Mouse (Mus musculus): ENCODE data around the gene Asic1. TPM values are rescaled to one million over a fixed set of nuclear protein-coding genes. Genes with fewer than 3 reads are reported as not detected.

Gene Asic1
- polyA plus RNA-seq, 1 experiment from 2014 or later, result 1.5 TPM

DNA sequence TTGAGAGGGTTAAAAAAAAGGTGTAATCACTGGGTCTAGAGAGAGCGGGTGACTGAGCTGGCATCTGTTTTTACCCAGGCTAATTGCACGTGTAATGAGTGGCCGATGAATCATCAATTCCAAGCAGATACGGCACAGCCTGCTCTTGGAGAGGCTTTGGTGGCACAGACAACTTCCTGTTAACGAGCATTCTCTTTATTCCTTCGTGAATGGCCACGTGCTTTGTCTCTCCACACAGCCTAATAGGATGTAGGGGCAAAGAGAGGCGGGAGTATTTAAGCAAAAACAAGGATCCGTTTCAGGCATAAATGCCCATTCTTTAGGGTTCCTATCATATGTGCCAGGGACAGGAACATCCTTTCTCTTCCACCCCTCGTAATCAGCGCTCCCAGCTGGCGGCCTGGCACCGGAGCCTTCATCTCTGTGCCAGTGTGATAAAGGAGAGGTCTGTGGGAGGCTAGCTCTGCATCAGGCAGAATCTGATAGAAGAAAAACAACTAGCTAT, 45.2 kb downstream of the Asic1 start:
- Histone ChIP-seq H3K9me3 (ENCODE audit: control insufficient read depth, low read depth, low read length) (no peaks in the 10 kb centered on the region), H3K36me3 (ENCODE audit: control insufficient read depth, insufficient read depth, low read length) (peaks cover 41% of the 10 kb centered on the region), H3K4me2 (replicated peaks; ENCODE audit: low read depth, low read length) (no peak overlapping the region), H3K9ac (replicated peaks; ENCODE audit: low read depth, low read length) (no peak overlapping the region), H3K27ac (ENCODE audit: low read length) (no peak overlapping the region; the same call in 1 of the 2 replicates), H3K27me3 (ENCODE audit: control insufficient read depth, insufficient read depth, low read length) (no peaks in the 10 kb centered on the region), H3K4me1 (ENCODE audit: control insufficient read depth, insufficient read depth, low read length) (0 out of 2 replicates have a peak, but pooled peaks cover 4% of the 10 kb centered on the region), H3K4me3 (ENCODE audit: low read depth, low read length) (no peak overlapping the region)
- WGBS, result 82% methylated on average over 13 of the region's 13 CpGs
- no peak for ATAC-seq (ENCODE audit: insufficient number of reproducible peaks, insufficient read depth, low FRiP score, low read depth)

DNA sequence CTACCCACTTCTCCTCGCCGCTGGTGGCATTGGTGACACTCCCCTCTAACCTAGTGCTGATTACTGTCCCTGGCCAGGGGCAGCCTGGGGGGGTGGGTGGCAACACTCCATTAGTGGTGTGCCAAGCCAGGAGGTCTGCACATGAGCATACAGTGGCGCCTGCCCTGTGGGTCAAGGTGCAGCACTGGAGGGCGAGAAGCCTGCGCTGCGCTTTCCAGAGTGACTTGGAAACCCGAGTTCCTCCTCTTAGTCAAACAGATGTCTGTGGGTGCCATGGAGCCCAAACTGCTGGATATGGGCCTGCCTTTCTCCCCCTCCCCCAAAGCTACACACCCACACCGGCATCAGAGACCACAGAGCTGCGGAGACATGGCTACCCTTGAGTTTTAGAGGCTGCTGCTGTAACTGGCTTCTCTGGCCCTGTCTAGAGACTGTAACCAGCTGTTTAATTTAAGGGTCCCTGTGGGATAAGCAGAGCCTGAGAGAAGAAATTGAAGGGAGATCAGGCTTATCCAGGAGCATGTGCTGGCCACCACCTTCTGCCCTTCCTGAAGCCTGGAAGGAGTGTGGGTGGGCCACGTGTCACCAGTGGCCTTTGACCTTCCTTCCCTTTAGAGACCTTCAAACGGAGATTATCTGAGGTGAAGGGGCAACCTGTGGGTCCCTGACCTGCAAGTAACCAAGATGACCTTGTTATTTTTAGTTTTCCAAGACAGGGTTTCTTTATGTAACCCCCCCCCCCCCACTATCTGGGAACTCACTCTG, 46.0 kb downstream of the Asic1 start:
- H3K4me3 ChIP-seq (ENCODE audit: low read depth, low read length), result no peak overlapping the region
- H3K9me3 ChIP-seq (ENCODE audit: control insufficient read depth, low read depth, low read length), result no peaks in the 10 kb centered on the region
- 67% methylated on average over 11 of the region's 11 CpGs for WGBS
- H3K9ac ChIP-seq (replicated peaks; ENCODE audit: low read depth, low read length), result no peak overlapping the region
- H3K4me2 ChIP-seq (replicated peaks; ENCODE audit: low read depth, low read length), result no peak overlapping the region
- no peak overlapping the region; the same call in 1 of the 2 replicates for H3K27ac ChIP-seq (ENCODE audit: low read length)
- H3K4me1 ChIP-seq (ENCODE audit: control insufficient read depth, insufficient read depth, low read length), result 0 out of 2 replicates have a peak, but pooled peaks cover 4% of the 10 kb centered on the region
- peaks cover 33% of the 10 kb centered on the region for H3K36me3 ChIP-seq (ENCODE audit: control insufficient read depth, insufficient read depth, low read length)
- no peak for ATAC-seq (ENCODE audit: insufficient number of reproducible peaks, insufficient read depth, low FRiP score, low read depth)
- H3K27me3 ChIP-seq (ENCODE audit: control insufficient read depth, insufficient read depth, low read length), result no peaks in the 10 kb centered on the region

- ATAC-seq (ENCODE audit: insufficient number of reproducible peaks, insufficient read depth, low FRiP score, low read depth), result no peak
- Histone ChIP-seq H3K4me3 (ENCODE audit: low read depth, low read length) (no peak overlapping the region), H3K36me3 (ENCODE audit: control insufficient read depth, insufficient read depth, low read length) (peaks cover 27% of the 10 kb centered on the region), H3K27me3 (ENCODE audit: control insufficient read depth, insufficient read depth, low read length) (no peaks in the 10 kb centered on the region), H3K9ac (replicated peaks; ENCODE audit: low read depth, low read length) (no peak overlapping the region), H3K27ac (ENCODE audit: low read length) (no peak overlapping the region), H3K4me1 (ENCODE audit: control insufficient read depth, insufficient read depth, low read length) (0 out of 2 replicates have a peak, but pooled peaks cover 4% of the 10 kb centered on the region), H3K9me3 (ENCODE audit: control insufficient read depth, low read depth, low read length) (no peaks in the 10 kb centered on the region), H3K4me2 (replicated peaks; ENCODE audit: low read depth, low read length) (no peak overlapping the region)
- WGBS, result 90% methylated on average over 12 of the region's 12 CpGs
Observed at GRCm38 (mm10) chr15:99716814-99717213, 46.6 kb downstream of the Asic1 start.

DNA sequence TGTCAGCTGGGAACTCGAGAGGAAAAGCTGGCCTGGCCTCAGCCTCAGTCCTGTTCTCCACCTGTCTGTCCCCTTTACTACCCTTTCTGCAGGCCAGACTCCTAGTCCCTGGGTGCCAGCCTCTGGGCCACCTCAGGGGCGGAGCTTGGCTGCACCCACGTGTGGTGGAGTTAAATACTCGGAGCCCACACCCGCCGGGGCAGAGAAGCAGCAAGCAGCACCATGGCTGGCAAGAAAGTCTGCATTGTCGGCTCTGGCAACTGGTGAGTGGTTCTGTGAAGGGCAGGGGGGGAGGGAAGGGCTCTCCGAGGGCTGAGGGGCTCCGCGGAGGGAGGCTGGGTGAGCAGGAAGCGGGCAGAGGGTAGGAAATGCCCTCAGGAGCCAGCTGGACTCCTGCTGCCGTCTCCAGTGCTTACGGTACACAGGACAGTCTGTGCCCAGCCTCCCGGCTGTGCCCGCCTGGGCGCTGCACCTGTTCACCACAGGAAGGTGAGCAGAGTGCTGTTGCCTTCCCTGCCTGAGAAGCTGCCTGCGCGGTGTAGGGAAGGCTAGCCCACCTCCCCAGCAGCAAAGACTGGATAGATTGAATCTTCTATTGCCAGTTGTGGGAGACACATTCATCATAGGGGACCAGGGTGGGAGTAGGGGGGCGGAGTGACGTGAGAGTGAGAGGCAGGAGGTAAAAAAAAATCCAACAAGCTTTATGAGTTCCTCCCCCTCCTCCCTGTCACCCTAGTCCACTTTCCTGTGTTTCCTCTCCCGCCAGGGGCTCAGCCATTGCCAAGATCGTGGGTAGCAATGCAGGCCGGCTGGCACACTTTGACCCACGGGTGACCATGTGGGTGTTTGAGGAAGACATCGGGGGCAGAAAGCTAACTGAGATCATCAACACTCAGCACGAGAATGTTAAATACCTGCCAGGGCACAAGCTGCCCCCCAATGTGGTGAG, 47.5 kb downstream of the Asic1 start, which contains the start of gene Gpd1:
TSS of gene Gpd1 (plus strand) at position 130 of the 949 bp plus-strand sequence.
- H3K4me3 ChIP-seq (ENCODE audit: low read depth, low read length), result no peak within 1 kb of the TSS

DNA sequence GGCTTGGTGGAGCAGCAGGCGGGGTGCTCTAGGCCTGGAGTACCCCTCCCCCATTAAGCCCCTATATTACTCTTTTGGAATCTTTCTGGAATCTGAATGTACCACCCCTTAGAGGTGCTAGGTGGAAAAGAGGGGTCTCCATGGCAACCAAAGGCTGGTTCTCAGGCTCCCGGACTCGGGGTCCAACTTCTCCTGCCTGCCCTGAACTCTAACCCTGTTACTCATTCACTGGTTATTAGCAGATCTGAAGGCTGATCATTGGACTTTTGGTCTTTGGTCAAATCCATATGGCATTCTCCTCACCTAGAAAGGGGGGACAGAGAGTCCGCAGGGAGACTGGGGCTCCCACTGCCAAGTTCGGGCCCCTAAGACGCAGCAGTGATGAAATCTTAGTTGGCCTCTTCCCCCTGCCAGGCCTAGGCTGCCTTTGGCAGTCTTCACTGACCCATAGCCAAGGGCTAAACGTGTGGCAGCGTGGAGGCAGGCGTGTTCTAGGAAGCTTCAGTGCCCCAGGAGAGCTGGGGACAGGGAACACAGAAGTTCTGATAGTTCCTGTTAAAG, 48.4 kb downstream of the Asic1 start:
- H3K27me3 ChIP-seq (ENCODE audit: control insufficient read depth, insufficient read depth, low read length), result no peaks in the 10 kb centered on the region
- no peak overlapping the region for H3K4me2 ChIP-seq (replicated peaks; ENCODE audit: low read depth, low read length)
- H3K27ac ChIP-seq (ENCODE audit: low read length), result no peak overlapping the region
- no peak for ATAC-seq (ENCODE audit: insufficient number of reproducible peaks, insufficient read depth, low FRiP score, low read depth)
- WGBS, result 94% methylated on average over 9 of the region's 9 CpGs
- peaks cover 6% of the 10 kb centered on the region; the same call in 1 of the 2 replicates for H3K4me1 ChIP-seq (ENCODE audit: control insufficient read depth, insufficient read depth, low read length)
- H3K4me3 ChIP-seq (ENCODE audit: low read depth, low read length), result no peak overlapping the region
- H3K36me3 ChIP-seq (ENCODE audit: control insufficient read depth, insufficient read depth, low read length), result peaks cover 9% of the 10 kb centered on the region; the same call in 1 of the 2 replicates
- no peaks in the 10 kb centered on the region for H3K9me3 ChIP-seq (ENCODE audit: control insufficient read depth, low read depth, low read length)
- no peak overlapping the region for H3K9ac ChIP-seq (replicated peaks; ENCODE audit: low read depth, low read length)

More for the DNA sequence above, 47.5 kb downstream of the Asic1 start, which contains the start of gene Gpd1:
- WGBS, result 72% methylated on average over 26 of the region's 26 CpGs
- 0 out of 2 replicates have a peak, but pooled peaks cover 4% of the 10 kb centered on the region for H3K4me1 ChIP-seq (ENCODE audit: control insufficient read depth, insufficient read depth, low read length)
- no peak within 1 kb of the TSS for H3K4me2 ChIP-seq (replicated peaks; ENCODE audit: low read depth, low read length)
- no peaks in the 10 kb centered on the region for H3K27me3 ChIP-seq (ENCODE audit: control insufficient read depth, insufficient read depth, low read length)
- H3K9ac ChIP-seq (replicated peaks; ENCODE audit: low read depth, low read length), result no peak within 1 kb of the TSS
- H3K27ac ChIP-seq (ENCODE audit: low read length), result no peak within 1 kb of the TSS
- no peaks in the 10 kb centered on the region for H3K9me3 ChIP-seq (ENCODE audit: control insufficient read depth, low read depth, low read length)
- peaks cover 18% of the 10 kb centered on the region for H3K36me3 ChIP-seq (ENCODE audit: control insufficient read depth, insufficient read depth, low read length)
- ATAC-seq (ENCODE audit: insufficient number of reproducible peaks, insufficient read depth, low FRiP score, low read depth), result no peak

DNA sequence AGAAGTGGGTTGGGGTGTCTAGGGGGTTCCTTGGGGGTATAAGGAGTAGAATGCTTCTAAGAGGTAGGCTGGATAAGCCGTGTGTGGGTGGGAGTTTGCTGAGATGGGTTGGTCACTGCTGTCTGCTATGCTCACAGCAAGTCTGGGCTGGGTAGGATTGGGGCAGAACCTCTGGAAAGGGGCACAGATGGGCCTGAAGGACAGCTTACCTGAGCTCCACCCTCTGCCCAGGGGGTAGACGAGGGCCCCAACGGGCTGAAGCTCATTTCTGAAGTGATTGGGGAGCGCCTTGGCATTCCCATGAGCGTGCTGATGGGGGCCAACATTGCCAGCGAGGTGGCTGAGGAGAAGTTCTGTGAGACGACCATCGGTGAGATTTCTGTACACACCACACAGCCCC, 49.7 kb downstream of the Asic1 start:
- H3K27me3 ChIP-seq (ENCODE audit: control insufficient read depth, insufficient read depth, low read length), result no peaks in the 10 kb centered on the region
- no peak overlapping the region for H3K4me2 ChIP-seq (replicated peaks; ENCODE audit: low read depth, low read length)
- H3K4me3 ChIP-seq (ENCODE audit: low read depth, low read length), result no peak overlapping the region
- no peak for ATAC-seq (ENCODE audit: insufficient number of reproducible peaks, insufficient read depth, low FRiP score, low read depth)
- H3K9me3 ChIP-seq (ENCODE audit: control insufficient read depth, low read depth, low read length), result no peaks in the 10 kb centered on the region
- H3K9ac ChIP-seq (replicated peaks; ENCODE audit: low read depth, low read length), result no peak overlapping the region
- 78% methylated on average over 8 of the region's 8 CpGs for WGBS
- H3K4me1 ChIP-seq (ENCODE audit: control insufficient read depth, insufficient read depth, low read length), result peaks cover 19% of the 10 kb centered on the region
- H3K27ac ChIP-seq (ENCODE audit: low read length), result no peak overlapping the region
- H3K36me3 ChIP-seq (ENCODE audit: control insufficient read depth, insufficient read depth, low read length), result 0 out of 2 replicates have a peak, but pooled peaks cover 3% of the 10 kb centered on the region

- H3K9me3 ChIP-seq (ENCODE audit: control insufficient read depth, low read depth, low read length), result no peaks in the 10 kb centered on the region
- no peak overlapping the region for H3K9ac ChIP-seq (replicated peaks; ENCODE audit: low read depth, low read length)
- H3K4me2 ChIP-seq (replicated peaks; ENCODE audit: low read depth, low read length), result no peak overlapping the region
- no peak overlapping the region for H3K27ac ChIP-seq (ENCODE audit: low read length)
- no peaks in the 10 kb centered on the region for H3K36me3 ChIP-seq (ENCODE audit: control insufficient read depth, insufficient read depth, low read length)
- 74% methylated on average over 25 of the region's 25 CpGs for WGBS
- ATAC-seq (ENCODE audit: insufficient number of reproducible peaks, insufficient read depth, low FRiP score, low read depth), result no peak
- no peak overlapping the region for H3K4me3 ChIP-seq (ENCODE audit: low read depth, low read length)
- no peaks in the 10 kb centered on the region for H3K27me3 ChIP-seq (ENCODE audit: control insufficient read depth, insufficient read depth, low read length)
- H3K4me1 ChIP-seq (ENCODE audit: control insufficient read depth, insufficient read depth, low read length), result peaks cover 19% of the 10 kb centered on the region
Observed at GRCm38 (mm10) chr15:99721921-99722743, 52.0 kb downstream of the Asic1 start.

Measured in stomach, embryonic 14.5 days (tissue).